Mouse (Mus musculus): Measurements from ENCODE around the gene Slitrk2.

The Slitrk2 gene

DNA sequence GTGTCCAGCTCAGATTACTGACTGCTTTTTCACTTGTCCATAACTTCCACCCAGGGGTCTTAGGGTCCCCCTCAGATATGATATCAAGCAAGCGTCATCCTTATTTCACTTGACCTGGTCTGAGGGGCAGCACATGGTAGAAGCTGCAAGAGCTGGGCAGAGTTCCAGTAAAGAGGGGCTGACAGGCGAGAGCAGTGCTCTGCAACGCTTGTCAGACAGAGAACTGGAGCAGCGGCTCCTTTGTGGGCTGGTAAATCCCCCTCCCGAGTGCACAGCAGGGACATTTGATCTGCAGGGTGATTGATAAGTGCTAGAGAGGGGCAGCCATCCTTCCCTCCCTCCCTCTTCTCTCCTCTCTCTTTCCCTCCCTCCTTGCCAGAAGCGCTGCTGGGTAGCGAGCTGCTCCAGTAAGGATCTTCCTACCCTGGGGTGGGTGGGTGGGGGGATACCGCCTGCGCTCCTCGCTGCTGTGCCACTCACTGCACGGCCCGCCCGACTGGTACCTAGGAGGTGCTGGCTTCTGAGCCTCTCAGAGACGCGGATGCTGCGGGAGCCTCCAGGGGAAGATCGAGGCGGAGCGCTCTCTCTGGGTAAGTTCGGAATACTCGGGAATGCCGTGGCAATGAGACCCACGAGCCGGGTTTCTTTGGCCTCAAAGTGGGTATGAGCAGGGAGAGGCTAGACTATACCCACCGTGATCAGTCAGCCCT lies at the start of gene Slitrk2:
TSS of gene Slitrk2 (plus strand) at position 408 of the 710 bp plus-strand sequence.
- no peak for DNase-seq

- DNase-seq = no peak
Observed at GRCm38 (mm10) chrX:66605490-66605889, 43.6 kb upstream of the Slitrk2 start.

DNA sequence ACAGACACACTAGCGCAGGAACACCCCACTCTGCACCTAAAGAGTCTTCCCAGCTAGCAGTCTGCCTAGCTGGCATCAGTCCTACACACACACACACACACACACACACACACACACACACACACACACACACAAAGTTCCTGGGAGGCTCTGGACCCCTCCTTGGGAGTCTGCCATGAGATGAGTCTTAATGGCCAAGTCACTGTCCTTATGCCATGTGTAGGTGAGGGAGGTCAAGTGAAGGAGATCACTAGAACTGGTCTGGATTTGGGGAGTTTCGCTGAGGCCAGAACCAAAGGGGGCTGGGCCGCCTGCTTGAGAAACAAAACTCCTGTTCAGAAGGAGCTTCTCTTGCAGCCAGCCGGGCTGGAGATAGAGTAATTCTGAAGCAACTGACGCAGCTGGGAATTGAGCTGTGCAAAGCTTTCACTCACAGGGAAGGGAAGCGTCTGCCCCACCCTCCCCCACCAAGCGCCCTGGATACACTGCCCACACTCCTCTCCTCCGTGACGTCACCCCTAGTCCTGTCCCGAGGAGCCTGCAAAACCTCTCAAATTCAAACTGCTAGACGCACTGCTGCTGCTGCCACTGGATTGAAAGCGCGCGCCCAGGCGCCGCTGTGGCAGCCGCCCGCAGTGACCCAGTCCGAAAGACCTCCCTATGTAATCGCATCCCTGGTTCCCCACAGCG lies 3.5 kb downstream of the Slitrk2 start:
- DNase-seq = no peak

- DNase-seq = no peak
Observed at GRCm38 (mm10) chrX:66657365-66657764, 8.2 kb downstream of the Slitrk2 start.

- no peak for DNase-seq
Observed at GRCm38 (mm10) chrX:66676959-66677358, 27.8 kb downstream of the Slitrk2 start.

DNA sequence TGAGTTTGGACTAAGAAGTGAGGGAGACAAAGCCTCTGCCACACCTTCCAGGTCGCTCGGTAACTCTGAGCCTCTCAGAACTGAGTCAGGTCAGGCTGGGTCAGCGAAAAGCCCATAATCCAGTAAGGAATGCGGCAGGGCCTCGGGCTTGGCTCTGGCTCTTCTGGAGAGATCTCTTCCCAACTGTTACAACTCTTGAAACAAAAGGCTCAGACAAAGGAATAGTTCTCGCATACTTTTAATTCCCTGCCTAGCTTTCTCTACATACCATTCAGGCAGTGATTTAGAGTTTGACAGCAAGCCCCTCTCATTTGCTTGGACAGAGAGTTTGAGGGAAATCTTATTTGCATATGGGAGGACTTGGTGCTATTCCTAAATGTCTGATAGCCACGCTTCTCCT lies 29.5 kb downstream of the Slitrk2 start:
- no peak for DNase-seq
